Comparison of ENCODE assay signal across 19 mouse cellular contexts in genomic region chr5:115473191-115473590, GRCm38 (mm10). TPM values are rescaled to one million over a fixed set of nuclear protein-coding genes. Genes with fewer than 3 reads are reported as not detected.
A peak's percentile ranks its signal among the peaks of the same experiment; 100 is the strongest.
DNase-seq lines count a peak whose midpoint lies in the region; ATAC-seq and TF ChIP-seq lines count a peak whose summit lies in the region.
"Had no signal": no experiment of that assay in that cellular context is flagged by ENCODE, and none has a peak within 500 bp of the region (broad histone marks: within the 10 kb centered on the region; RNA-seq: fewer than 3 reads in every experiment).

No protein-coding gene starts in this region.

- peak; percentile 54 for TF ChIP-seq CTCF in kidney, postnatal 0 days (IDR thresholded peaks at IDR 0.05; ENCODE audit: low read depth)
- 0 out of 2 replicates have a peak, but pooled peaks have one; percentile 2 for TF ChIP-seq CTCF in bone marrow, adult 2 months (IDR thresholded peaks at IDR 0.05; ENCODE audit: control insufficient read depth, insufficient read depth, low read length)

- H3K4me2 ChIP-seq in kidney, postnatal 0 days (ENCODE audit: low read length) = no peak overlapping the region
- H3K4me2 ChIP-seq: embryonic facial prominence, embryonic 13.5 days; hindbrain, embryonic 14.5 days; limb, embryonic 15.5 days; stomach, embryonic 15.5 days had no signal

- TF ChIP-seq POLR2A in bone marrow, adult 2 months (IDR thresholded peaks at IDR 0.05; ENCODE audit: borderline replicate concordance, control insufficient read depth, low read depth, low read length) = no peak

- H3K4me3 ChIP-seq in kidney, postnatal 0 days (replicated peaks; ENCODE audit: low read depth, low read length) = no peak overlapping the region
- no peak overlapping the region for H3K4me3 ChIP-seq in bone marrow, adult 2 months (replicated peaks; ENCODE audit: control insufficient read depth, low read depth, low read length)
- H3K4me3 ChIP-seq in heart, embryonic 10.5 days = no peak overlapping the region
- H3K4me3 ChIP-seq: embryonic facial prominence, embryonic 13.5 days; limb, embryonic 15.5 days; stomach, embryonic 15.5 days had no signal

- H3K9ac ChIP-seq in kidney, postnatal 0 days (ENCODE audit: low read depth, low read length) = no peak overlapping the region
- H3K9ac ChIP-seq: embryonic facial prominence, embryonic 13.5 days; hindbrain, embryonic 14.5 days; limb, embryonic 15.5 days; stomach, embryonic 15.5 days had no signal

- H3K36me3 ChIP-seq in kidney, postnatal 0 days (ENCODE audit: insufficient read depth, low read length) = no peaks in the 10 kb centered on the region
- peaks cover 6% of the 10 kb centered on the region; the same call in 1 of the 2 replicates for H3K36me3 ChIP-seq in heart, embryonic 10.5 days
- H3K36me3 ChIP-seq: stomach, embryonic 15.5 days had no signal

- peaks cover 4% of the 10 kb centered on the region; the same call in 1 of the 2 replicates for H3K4me1 ChIP-seq in kidney, postnatal 0 days (replicated peaks; ENCODE audit: insufficient read depth, low read length)
- no peaks in the 10 kb centered on the region for H3K4me1 ChIP-seq in bone marrow, adult 2 months (ENCODE audit: control insufficient read depth, insufficient read depth, low read length)
- peaks cover 14% of the 10 kb centered on the region; the same call in 1 of the 2 replicates for H3K4me1 ChIP-seq in heart, embryonic 10.5 days
- H3K4me1 ChIP-seq: stomach, embryonic 15.5 days had no signal

- no peak overlapping the region for H3K27ac ChIP-seq in kidney, postnatal 0 days
- H3K27ac ChIP-seq in bone marrow, adult 2 months (ENCODE audit: control insufficient read depth, insufficient read depth, low read depth, low read length, poor library complexity) = no peak overlapping the region
- no peak overlapping the region for H3K27ac ChIP-seq in heart, embryonic 10.5 days
- H3K27ac ChIP-seq: embryonic facial prominence, embryonic 13.5 days; hindbrain, embryonic 14.5 days; limb, embryonic 15.5 days; stomach, embryonic 15.5 days had no signal

- WGBS in kidney, postnatal 0 days = 72% methylated on average over 10 of the region's 10 CpGs
- WGBS in bone marrow, adult 2 months = 63% methylated on average over 10 of the region's 10 CpGs
- 74% methylated on average over 10 of the region's 10 CpGs for WGBS in heart, embryonic 10.5 days

- no peak for DNase-seq in kidney, postnatal 0 days (ENCODE audit: low spot score)
- DNase-seq in kidney, postnatal 10 days = no peak
- DNase-seq in 416B (ENCODE audit: low read depth) (peak; percentile 36), A20 (ENCODE audit: low read depth, low spot score) (peak; percentile 63)
- no peak for DNase-seq in retina, postnatal 1 day
- no peak for DNase-seq in heart, embryonic 10.5 days (ENCODE audit: low spot score)
- DNase-seq: adrenal gland, adult 8-10 months; cerebellum, adult 9-11 months; gastrocnemius, postnatal 14 days; heart, postnatal 10 days; kidney, adult 8-10 months; kidney, postnatal 4 days; lung, postnatal 10 days had no signal

- no peaks in the 10 kb centered on the region for H3K9me3 ChIP-seq in kidney, postnatal 0 days (replicated peaks; ENCODE audit: low read length)
- no peaks in the 10 kb centered on the region for H3K9me3 ChIP-seq in heart, embryonic 10.5 days
- H3K9me3 ChIP-seq: embryonic facial prominence, embryonic 13.5 days; limb, embryonic 15.5 days; stomach, embryonic 15.5 days had no signal

- H3K27me3 ChIP-seq in kidney, postnatal 0 days (ENCODE audit: insufficient read depth, low read length) = no peaks in the 10 kb centered on the region
- peaks cover 4% of the 10 kb centered on the region; the same call in 1 of the 2 replicates for H3K27me3 ChIP-seq in heart, embryonic 10.5 days (ENCODE audit: insufficient read depth, poor library complexity, severe bottlenecking)
- H3K27me3 ChIP-seq: embryonic facial prominence, embryonic 13.5 days; limb, embryonic 15.5 days; stomach, embryonic 15.5 days had no signal

- no peak for ATAC-seq in kidney, postnatal 0 days (replicated peaks; ENCODE audit: low FRiP score, low read depth)

RNA-seq across cellular contexts. Expression of gene Pla2g1b, which starts 7.1 kb away (rescaled TPM):
- polyA plus RNA-seq in kidney, postnatal 0 days (2015; fragmentation: Nextera tagmentation; extraction: Ambion mirVana) = 0.97 and 0.98 TPM in 2 replicates
- 10.3 TPM in 1 of 2 replicates, not detected in the other for polyA plus RNA-seq in bone marrow, adult 2 months (2011; ENCODE audit: insufficient read depth, insufficient read length, low replicate concordance, missing spikeins)
- 0.48 and 1.4 TPM in 2 replicates for polyA plus RNA-seq in heart, embryonic 10.5 days (2016; fragmentation: Nextera tagmentation; extraction: Ambion mirVana)
- polyA plus RNA-seq: embryonic facial prominence, embryonic 13.5 days; hindbrain, embryonic 14.5 days; limb, embryonic 15.5 days; neural tube, embryonic 11.5 days had no signal

RNA-seq across cellular contexts. Expression of gene Sirt4, which starts 11.3 kb away (rescaled TPM):
- 19.6 and 20.2 TPM in 2 replicates for polyA plus RNA-seq in kidney, postnatal 0 days (2015; fragmentation: Nextera tagmentation; extraction: Ambion mirVana)
- 9.0 and 13.2 TPM in 2 replicates for polyA plus RNA-seq in bone marrow, adult 2 months (2011; ENCODE audit: insufficient read depth, insufficient read length, low replicate concordance, missing spikeins)
- polyA plus RNA-seq in heart, embryonic 10.5 days (2016; fragmentation: Nextera tagmentation; extraction: Ambion mirVana) = 18.7 and 19.0 TPM in 2 replicates

RNA-seq across cellular contexts. Expression of gene Pxn, which starts 33.3 kb away (rescaled TPM):
- polyA plus RNA-seq in kidney, postnatal 0 days (2015; fragmentation: Nextera tagmentation; extraction: Ambion mirVana) = 48.3 and 53.1 TPM in 2 replicates
- 32.5 and 71.6 TPM in 2 replicates for polyA plus RNA-seq in bone marrow, adult 2 months (2011; ENCODE audit: insufficient read depth, insufficient read length, low replicate concordance, missing spikeins)
- 30.3 and 31.9 TPM in 2 replicates for polyA plus RNA-seq in heart, embryonic 10.5 days (2016; fragmentation: Nextera tagmentation; extraction: Ambion mirVana)

RNA-seq across cellular contexts. Expression of gene Msi1, which starts 43.8 kb away (rescaled TPM):
- polyA plus RNA-seq in kidney, postnatal 0 days (2015; fragmentation: Nextera tagmentation; extraction: Ambion mirVana) = 12.4 and 13.3 TPM in 2 replicates
- polyA plus RNA-seq in bone marrow, adult 2 months (2011; ENCODE audit: insufficient read depth, insufficient read length, low replicate concordance, missing spikeins) = 0.61 and 0.95 TPM in 2 replicates
- polyA plus RNA-seq in heart, embryonic 10.5 days (2016; fragmentation: Nextera tagmentation; extraction: Ambion mirVana) = 9.6 and 17.1 TPM in 2 replicates

Comparison
In these comparisons a context has a peak if more than half of its experiments do, and no peak if none do; other contexts are left out.
1. DNase-seq: peak in 416B (single experiment) and A20 (single experiment); none in kidney, postnatal 0 days (single experiment), kidney, postnatal 10 days (single experiment), retina, postnatal 1 day (single experiment) and heart, embryonic 10.5 days (single experiment).